Mouse (Mus musculus) right cerebral cortex, adult 18-20 months (tissue): ENCODE results near the gene Rnf181.

Experiments used
- DNase-seq: peaks from one replicate; pipeline ENCODE4 v3.0.0; 2022; ENCODE audit warnings: mixed read lengths

Rnf181 gene

DNA sequence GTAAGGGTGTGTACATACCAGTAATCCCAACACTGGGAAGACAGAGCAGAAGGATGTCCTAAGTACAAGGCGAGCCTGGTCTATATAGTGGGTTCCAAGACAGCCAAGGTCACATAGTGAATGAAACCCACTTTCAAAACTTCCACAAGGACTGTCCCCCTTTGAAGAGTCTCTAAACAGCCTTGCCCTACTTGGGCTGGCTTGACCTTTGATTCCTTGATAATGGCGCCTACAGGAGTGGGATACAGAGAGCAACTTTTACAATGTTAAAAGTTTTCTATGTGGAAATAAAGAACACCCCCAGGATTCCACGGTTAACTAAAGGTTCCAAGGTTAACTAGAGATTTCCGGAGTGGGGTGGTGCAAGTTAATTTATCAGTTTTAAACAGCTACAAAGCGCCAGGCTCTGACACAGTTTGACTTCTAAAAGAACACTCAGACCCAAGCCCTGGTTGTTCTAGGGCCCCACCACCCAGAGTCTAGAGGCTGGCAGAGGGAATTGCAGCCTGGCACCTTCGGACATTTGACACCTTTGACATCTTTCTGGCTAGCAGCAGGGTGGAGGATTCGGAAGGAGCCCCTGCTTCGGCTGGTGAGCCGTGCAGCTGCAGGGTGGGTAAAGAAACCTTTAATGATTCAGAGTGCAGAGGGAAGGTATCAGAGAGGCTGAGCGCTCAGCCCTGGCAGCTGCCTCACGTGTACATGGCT lies 6.7 kb downstream of the Rnf181 start:
- DNase-seq: no peak

DNA sequence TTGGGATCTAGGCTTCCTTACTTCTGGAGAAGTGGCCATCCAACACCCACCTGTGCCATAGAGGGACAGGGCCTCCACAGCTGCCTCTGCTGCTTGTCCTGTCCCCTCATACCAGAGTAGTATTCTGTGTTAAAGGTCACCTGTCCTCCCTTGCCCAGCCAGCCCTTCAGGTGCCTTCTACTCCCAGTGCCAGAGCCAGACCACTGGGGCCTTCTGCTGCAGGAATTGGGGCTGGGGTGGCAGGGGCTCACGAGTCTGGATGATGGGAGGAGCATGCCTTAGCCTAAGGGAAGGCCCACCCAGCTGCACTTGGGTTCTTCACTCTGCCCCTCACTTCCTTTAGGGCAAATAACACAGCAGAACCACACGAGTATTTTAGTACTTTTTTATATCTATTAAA lies 7.4 kb downstream of the Rnf181 start:
- DNase-seq: no peak

DNA sequence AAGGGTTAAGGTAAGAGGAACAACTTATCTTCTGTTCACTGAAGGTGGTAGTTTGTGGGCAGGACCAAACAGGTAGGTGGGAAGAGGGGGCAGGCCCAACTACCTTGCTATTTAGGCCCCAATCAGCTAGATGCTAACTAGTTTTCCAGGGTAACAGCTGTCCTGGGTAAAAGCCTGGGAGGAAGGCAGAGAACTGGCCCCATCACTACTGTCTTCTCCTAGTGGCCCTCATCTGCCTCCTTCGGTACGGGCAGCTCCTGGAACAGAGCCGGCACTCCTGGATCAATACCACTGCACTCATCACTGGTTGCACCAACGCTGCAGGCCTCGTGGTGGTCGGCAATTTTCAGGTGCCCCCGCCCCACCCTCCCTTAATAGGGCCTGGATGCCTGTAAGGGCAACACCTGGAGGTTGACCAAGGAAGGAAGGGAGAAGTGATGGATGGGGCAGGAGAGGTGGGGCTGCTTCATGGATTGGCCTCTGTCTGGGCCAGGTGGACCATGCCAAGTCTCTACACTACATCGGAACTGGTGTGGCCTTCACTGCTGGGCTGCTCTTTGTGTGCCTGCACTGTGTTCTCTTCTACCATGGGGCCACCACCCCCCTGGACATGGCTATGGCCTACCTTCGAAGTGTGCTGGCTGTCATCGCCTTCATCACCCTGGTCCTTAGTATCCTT lies 8.5 kb downstream of the Rnf181 start:
- no peak for DNase-seq

DNA sequence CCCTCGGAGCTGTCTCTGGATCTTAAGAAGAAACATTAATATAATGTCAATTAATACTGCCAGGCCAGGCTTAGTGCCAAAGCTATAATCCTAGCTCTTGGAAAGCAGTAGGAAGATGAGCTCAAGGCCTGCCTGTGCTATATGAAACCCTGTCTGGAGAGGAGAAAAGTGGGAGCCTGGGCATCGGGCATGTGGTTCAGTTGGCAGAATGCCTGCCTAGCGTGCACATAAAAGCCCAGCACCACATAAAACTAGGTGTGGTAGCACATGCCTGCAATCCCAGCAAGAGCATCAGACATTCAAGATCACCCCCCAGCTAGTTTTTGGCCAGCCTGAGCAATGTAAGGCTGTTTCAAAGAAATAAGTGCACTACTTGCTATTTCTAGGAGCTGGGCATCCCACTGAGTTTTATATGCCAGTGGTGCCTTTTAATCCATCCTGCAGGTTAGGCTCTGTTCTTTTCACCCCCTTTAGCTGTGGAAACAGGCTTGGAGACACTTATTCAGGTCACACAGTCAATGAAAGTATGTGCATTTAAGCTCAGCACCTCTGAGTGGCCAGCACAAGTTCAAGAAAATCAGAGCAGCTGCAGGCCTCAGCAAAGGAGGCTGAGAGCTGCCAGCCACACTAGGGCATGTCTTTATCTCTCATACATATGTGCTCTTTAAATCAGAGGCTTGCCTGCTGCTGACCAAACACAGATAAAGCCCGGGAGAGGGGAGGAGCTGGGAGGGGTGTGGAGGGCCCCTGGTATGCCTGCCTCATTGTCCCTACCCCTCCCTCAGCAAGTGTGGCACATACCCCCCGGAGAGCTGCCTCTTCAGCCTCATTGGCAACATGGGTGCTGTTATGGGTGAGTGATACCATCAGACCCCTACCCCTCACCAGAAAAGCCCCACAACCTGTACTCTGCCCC lies 9.3 kb downstream of the Rnf181 start:
- no peak for DNase-seq

DNA sequence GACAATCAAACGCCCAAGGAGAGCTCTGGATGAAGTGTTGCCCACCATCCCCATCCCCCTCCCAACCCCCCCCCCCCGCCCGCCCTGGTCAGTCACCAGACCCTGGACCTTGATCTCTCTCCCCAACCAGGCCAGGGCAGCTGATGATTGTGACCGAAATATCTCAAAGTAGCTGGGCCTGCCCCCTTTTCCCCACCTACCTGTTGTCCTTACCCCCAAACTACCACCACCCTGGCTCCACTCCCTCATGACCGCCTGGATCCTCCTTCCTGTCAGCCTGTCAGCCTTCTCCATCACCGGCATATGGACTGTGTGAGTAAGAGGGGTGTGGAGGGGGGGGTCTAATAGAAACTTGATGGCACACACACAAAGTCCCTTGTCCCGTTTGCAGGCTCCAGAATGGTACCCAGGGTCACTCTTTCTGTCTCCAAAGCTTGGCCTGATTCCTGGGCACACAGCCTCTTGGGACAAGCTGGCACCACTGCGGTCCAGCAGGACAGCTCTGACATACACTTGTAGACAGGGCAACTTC lies 10.7 kb downstream of the Rnf181 start:
- DNase-seq: no peak

DNA sequence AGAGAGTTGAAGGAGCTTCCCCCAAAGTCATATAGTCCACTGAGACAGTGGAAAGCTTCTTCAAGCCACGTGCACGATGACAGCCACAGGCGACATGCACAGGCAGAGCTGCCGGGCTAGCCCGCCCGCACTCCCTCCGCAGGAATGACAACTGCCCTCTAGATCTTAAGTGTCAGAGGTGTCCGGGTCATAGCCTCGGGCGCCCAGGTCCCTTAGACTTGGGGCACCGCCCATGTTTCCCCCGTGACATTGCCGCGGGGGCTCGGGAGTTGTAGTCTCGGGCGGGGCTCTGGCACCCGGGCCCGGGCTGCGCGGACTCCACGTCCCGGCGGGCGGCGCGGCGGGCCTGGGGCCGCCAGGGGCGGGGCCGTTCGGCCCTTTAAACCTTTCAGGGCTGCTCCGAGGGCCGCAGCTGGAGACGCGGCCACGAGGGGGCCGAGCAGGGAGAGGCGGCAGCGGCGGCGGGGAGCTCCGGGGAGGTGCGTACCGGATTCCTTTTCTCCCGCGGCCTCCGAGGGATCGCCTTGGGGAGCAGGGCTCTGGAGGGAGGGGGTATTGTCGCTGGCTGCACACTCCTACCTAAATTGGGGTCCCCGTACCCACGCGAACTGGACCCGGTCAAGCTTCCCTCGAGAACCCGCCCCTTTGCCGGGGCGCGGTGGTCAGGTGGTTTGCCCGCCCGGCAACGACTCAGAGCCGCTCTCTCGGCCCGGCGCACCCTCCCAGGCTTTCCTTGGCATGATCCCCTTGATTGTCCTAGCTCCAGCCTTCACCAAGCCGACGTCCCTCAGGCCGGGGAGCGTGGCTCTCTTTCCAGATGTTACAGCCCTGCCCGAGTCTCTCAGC lies 11.5 kb downstream of the Rnf181 start, which contains the start of gene Tmem150a:
Gene Tmem150a, plus strand, starts transcription at position 382 of the 846 bp plus-strand sequence.
- DNase-seq: peak; percentile 79

DNA sequence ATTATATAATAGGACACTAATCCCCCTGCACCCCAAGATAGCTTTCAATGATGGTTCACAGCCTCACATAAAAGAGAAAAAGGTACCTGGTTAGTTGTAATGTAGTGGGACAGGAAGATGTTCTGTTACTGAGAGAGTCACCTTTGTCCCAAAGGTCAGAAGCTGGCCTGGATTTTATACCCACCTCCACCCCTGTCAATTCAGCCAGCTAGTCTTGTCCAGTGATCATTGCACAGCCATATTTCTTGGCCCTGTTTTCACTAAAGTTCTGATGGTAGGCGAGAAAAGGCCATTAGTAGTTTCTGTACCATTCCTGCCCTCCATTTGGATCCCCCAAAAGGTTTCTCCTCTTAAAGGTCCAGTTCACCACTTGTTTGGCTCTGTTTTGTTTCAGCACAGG lies 12.7 kb downstream of the Rnf181 start:
- no peak for DNase-seq

DNA sequence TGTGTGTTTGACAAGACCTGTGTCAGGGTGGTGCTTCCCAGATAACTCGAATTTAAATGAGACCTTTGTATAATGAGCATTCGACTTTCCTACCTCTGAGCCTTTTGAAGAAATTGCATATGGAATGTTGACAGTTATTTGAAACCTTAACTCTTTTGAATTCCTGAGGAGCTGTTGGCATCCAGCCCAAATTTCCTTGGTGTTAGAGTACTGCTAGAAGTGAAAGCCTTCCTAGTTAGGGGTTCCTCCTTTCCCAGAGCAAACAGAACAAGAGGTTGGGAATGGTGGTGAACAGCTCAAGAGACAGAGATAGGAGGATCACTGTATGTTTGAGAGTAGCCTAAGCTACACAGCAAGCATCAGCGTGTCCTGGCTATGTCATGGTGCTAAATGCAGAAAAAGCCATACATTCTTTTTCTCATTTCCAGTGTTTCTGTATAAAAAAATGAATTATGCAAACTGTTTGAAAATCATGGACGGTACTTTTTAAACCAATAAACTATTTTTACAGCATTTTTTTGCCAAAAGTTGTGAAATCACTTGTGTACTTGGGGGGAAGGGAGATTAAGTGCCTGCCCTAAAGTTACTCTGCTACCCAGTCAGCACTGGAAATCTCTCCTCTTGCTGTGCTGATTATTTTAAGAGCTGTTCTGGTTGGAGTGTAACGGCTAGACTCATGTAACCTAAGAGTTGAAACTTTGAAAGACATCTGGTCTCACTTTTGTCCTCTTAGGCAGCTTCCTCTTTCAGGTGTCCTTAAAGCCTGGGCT lies 13.9 kb downstream of the Rnf181 start:
- no peak for DNase-seq

DNA sequence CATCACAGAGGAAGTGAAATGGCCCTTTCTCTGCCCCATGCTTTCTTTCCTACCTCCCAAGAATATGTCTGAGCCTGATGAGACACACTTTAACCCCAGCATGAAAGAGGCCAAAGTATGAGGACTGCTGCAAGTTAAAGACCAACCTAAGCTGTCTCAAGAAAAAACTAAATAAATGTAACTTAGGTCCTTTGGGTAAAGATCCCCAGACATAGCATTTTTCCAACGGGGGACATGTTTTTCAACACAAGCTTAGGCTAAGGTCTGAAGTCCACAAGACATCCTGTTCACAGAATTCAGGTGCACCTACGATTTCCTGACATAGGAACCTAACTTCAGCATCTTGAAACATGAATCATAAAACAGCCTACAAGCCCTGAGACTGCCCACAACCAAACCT lies 16.5 kb downstream of the Rnf181 start:
- DNase-seq: no peak

DNA sequence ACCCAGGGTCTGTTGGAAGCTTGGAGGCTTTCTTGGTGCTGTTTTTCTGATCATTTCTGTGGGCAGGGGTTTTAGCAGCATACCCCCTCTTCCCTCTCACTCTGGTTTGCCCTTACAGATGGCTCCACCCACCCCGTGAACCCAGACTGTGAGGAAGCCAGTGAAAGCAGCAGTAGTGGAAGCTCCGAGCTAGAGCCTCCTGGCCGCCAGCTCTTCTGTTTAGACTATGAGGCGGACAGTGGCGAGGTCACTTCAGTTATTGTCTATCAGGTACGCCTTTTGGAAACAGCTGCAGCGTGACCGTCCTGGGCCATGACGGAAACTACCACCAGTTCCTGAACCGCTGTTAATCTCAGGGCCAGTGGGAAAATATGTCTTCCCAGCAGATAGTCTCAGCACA lies 18.3 kb downstream of the Rnf181 start:
- DNase-seq: no peak

DNA sequence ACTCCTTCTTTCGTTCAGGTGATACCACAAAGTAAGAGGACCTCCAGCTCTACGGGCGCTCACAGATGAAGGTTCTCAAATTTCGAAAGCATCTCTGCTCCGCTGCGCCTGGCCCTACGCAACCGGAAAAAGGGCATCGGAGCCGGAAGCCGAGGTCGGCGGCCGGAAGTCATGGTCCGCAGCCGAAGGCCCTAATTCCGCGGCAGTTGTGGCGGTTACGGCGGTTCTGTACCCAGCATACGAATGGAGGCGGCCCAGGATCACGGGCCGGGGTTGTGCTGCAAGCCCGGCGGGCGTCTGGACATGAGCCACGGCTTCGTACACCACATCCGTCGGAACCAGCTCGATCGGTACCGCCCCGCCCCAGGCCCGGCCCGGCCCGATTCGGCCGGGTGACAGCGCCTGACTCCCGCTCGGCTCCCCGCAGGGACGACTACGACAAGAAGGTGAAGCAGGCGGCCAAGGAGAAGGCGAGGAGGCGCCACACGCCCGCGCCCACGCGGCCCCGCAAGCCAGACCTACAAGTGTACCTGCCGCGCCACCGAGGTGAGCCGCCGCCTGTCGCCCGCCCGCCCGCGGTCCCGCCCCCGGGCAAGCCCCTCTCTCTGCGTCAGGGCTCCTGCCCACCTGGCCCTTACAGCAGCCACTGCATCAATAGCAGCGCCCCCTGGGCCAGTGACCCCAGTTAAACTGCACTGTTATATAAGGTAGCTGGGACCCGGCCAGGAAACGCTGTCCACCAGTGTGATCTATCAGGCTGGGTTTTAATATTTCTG lies 19.4 kb downstream of the Rnf181 start, which contains the start of gene 0610030E20Rik:
Gene 0610030E20Rik, plus strand, starts transcription at position 152 of the 776 bp plus-strand sequence.
- DNase-seq: peak; percentile 80

DNA sequence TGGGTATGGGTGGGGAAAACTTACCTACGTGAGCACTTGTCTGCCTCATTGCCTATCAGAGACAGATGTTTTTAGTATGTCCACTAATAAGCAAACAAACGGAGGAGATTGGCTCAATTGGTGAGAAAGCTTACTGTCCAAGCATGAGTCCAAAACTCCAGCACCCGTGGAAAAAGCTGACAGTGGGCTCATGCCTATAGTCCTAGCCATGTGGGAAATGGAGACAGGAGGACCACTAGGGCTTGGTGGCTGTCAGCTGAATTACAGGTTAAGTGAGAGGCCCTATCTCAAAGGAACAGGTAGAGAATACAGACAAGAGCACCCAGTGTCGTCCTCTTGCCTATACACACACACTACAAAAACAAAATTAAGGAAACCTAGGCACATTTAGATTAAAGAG lies 20.5 kb downstream of the Rnf181 start:
- no peak for DNase-seq

DNA sequence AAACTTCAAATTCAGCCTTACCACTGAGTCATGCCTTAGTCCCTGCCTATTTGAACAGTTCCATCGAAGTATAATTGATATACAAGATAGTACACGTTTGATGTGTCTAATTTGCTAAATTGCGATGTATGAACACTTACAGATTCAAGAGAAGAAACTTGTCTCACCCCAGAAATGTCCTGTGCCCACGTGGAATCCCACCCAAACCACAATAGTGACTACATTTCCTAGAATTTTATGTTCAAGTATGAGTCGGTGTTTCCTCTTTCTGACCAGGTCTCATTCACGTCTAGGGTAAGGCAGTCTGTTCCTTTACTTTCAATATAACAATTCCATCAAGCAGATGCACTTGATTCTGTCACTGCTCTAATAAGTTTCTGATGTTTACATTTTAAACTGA lies 21.1 kb downstream of the Rnf181 start:
- no peak for DNase-seq

DNA sequence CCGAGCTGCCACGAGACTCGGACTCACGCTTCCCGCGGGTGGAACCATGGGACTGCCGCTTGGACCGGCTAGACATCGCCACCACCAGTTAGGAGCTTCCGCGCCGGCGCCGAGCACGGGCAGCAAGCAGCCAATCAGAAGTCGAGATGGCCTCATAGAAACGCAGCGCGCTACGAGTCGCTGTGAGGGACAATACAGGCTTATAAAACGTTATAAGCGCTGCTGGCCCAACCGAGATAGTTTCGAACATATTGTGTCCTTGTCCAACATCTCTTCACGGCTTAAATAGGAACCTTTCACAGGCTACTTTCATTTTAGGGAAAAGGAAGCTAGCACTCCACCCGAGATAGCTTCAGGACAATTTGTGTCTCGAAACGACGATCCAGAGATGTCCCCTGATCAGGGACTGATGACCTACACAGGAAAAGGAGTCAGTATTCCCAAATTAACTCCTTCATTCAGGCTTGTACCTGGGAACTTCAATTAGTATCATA lies 21.6 kb downstream of the Rnf181 start, which contains the start of gene Usp39:
Gene Usp39, minus strand, starts transcription at position 111 of the 494 bp plus-strand sequence.
- DNase-seq: peak; percentile 97

DNA sequence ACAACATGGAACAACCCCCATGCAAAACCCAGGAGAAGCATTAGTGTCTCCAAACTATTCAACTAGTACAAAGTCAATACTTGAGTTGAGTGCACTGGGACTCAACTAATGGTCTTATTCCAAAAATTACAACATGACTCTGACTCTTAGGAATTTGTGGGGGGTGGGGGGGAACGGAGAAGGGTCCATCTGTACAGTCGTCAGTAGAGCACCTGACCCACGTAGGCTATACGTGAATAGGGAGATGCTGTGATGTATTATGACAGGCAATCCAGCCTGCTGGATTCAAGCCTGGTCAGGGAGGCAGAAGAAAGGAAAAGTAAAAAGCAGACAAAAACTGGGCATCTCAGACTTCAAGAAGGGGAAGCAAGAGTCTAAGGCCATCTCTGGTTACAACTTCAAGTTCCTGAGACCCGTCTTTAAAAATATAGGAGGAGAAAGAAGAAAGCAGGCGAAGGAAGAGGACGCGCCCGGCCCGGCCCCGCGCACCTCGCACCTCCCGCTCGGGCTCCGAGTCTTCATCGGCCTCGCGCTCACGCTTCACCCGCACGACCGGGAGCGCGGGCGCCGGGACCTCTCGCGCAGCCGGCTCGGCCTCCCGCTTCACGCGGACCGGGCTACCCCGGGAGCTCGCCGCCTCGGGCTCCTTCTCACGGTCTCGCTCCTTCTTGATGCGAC lies 22.2 kb downstream of the Rnf181 start:
- no peak for DNase-seq

DNA sequence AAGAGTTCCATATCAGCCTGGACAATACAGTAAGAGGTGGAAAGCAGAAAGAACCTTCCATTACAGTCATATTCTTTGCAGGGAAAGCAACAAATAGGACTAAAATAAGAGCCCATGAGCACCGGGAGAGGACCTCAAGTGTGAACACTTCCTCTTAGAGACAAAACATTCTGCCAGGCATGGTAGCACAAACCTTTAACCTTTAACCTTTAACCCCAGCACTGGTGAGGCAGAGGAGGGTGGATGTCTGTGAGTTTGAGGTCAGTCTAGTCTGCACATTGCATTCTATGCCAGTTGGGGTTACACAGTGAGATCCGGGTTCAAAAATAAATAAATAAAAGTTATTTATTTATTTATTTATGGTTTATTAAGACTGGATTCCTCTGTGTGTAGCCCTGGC lies 26.3 kb downstream of the Rnf181 start:
- no peak for DNase-seq

DNA sequence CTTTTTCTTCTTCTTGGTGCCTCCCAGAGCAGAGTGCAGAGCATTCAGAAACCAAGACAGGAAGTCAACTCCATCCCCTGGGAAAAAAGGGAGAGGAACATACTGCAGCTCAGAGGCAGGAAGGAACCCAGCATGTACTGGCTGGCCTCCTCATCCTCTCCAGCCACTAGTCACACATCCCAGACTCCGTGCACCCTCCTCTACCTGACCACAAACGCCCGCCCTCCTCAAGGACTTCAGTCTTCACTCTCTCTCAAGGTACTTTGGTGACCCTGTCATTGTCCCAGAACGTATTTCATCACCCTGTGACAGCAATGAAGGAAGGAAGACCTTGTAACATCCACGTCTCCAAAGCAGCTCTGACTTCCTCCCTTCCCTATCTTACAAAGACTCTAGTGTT lies 33.6 kb downstream of the Rnf181 start:
- DNase-seq: no peak

DNA sequence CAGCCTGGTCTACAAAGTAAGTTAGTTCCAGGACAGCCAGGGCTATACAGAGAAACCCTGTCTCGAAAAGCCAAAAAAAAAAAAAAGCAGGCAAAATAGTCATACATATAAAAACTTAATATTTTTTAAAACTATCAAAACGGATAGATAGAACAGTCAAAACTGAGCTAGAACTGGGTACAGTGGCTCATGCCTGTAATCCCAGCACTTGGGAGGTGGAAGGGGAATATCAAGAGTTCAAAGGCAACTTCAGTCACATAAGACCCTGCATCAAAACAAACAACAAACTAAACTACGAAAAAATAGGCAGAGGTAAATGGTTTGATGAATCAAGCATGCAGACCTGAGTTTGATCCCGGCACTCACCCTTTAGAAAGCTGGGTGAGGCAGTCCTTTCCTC lies 36.6 kb downstream of the Rnf181 start:
- DNase-seq: no peak

DNA sequence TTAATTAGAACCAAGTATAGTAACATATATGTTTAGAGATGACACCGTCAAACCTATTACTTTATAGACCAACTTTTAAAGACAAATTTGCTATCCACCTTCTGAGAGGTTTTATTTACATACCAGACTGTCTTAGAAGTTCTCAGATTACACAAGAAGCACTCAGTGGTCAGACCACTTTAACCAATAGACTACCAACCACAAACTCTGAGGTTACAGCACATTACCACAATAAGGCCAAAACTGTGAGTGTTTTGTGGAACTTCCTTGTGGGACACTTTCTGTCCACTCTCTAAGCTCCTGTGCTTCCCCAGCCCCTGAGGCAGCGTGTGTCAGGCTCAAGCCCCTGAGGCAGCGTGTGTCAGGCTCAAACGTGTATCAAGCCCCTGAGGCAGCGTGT lies 37.7 kb downstream of the Rnf181 start:
- no peak for DNase-seq

DNA sequence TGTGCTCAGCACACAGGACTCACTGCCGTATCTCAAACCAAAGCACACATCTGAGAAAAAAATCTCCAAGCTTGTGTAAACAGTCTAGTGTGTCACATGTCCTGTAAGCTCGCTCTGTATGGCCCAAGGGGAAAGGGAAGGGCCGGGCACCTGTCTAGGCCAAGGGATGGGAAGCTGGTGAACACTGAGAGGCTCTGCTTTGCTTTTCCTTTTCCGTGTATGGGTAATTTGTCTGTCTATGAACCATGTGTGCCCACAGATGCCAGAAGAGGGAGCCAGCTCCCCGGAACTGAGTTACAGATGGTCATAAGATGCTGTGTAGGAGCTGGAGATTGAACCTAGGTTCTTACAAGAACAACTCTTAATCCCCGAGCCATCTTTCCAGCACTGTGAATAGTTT lies 40.5 kb downstream of the Rnf181 start:
- DNase-seq: peak; percentile 43
